Mouse (Mus musculus): ENCODE measurements around the gene Eif4ebp2. TPM values are rescaled to one million over a fixed set of nuclear protein-coding genes. Genes with fewer than 3 reads are reported as not detected.

The Eif4ebp2 gene
- polyA plus RNA-seq, 1 experiment from 2014 or later: 52.0 TPM

- Histone ChIP-seq H3K4me2 (replicated peaks) (peak overlapping the region; percentile 75), H3K9me3 (no peaks in the 10 kb centered on the region), H3K4me3 (peak overlapping the region; percentile 98), H3K27ac (peak overlapping the region; percentile 62), H3K4me1 (peaks cover 41% of the 10 kb centered on the region), H3K9ac (peak overlapping the region; percentile 92), H3K27me3 (replicated peaks) (no peaks in the 10 kb centered on the region), H3K36me3 (peaks cover 5% of the 10 kb centered on the region)
- under 1% methylated on average over 61 of the region's 62 CpGs for WGBS
- ATAC-seq (ENCODE audit: low FRiP score, low read depth): peak; percentile 78
These were observed 387 bp downstream of the Eif4ebp2 start for GRCm38 (mm10) chr10:61451931-61452617.

- no peaks in the 10 kb centered on the region for H3K9me3 ChIP-seq
- no peak overlapping the region for H3K27ac ChIP-seq
- peak overlapping the region; percentile 98 for H3K4me3 ChIP-seq
- H3K9ac ChIP-seq: peak overlapping the region; percentile 92
- no peaks in the 10 kb centered on the region for H3K27me3 ChIP-seq (replicated peaks)
- peak overlapping the region; percentile 75 for H3K4me2 ChIP-seq (replicated peaks)
- ATAC-seq (ENCODE audit: low FRiP score, low read depth): no peak
- H3K36me3 ChIP-seq: peaks cover 5% of the 10 kb centered on the region
- H3K4me1 ChIP-seq: peaks cover 45% of the 10 kb centered on the region
- WGBS: 8% methylated on average over 8 of the region's 8 CpGs
These were observed 964 bp downstream of the Eif4ebp2 start for GRCm38 (mm10) chr10:61451463-61451930.

GRCm38 (mm10) chr10:61448834-61449233 is 3.6 kb downstream of the Eif4ebp2 start:
- Histone ChIP-seq H3K9ac (no peak overlapping the region), H3K27me3 (replicated peaks) (no peaks in the 10 kb centered on the region), H3K4me1 (peaks cover 65% of the 10 kb centered on the region), H3K4me3 (no peak overlapping the region), H3K27ac (no peak overlapping the region), H3K4me2 (replicated peaks) (no peak overlapping the region), H3K9me3 (no peaks in the 10 kb centered on the region), H3K36me3 (peaks cover 5% of the 10 kb centered on the region)
- ATAC-seq (ENCODE audit: low FRiP score, low read depth): no peak
- WGBS: 89% methylated on average over 3 of the region's 3 CpGs

- no peak overlapping the region for H3K4me2 ChIP-seq (replicated peaks)
- H3K4me1 ChIP-seq: peaks cover 68% of the 10 kb centered on the region
- H3K4me3 ChIP-seq: no peak overlapping the region
- no peaks in the 10 kb centered on the region for H3K9me3 ChIP-seq
- ATAC-seq (ENCODE audit: low FRiP score, low read depth): no peak
- H3K36me3 ChIP-seq: peaks cover 5% of the 10 kb centered on the region
- WGBS: 88% methylated on average over 10 of the region's 10 CpGs
- no peak overlapping the region for H3K9ac ChIP-seq
- H3K27ac ChIP-seq: no peak overlapping the region
- no peaks in the 10 kb centered on the region for H3K27me3 ChIP-seq (replicated peaks)
These were observed 4.7 kb downstream of the Eif4ebp2 start for GRCm38 (mm10) chr10:61447581-61448353.

GRCm38 (mm10) chr10:61445016-61445415 is 7.4 kb downstream of the Eif4ebp2 start:
- Histone ChIP-seq H3K27ac (no peak overlapping the region), H3K36me3 (peaks cover 12% of the 10 kb centered on the region), H3K4me3 (no peak overlapping the region), H3K4me2 (replicated peaks) (no peak overlapping the region), H3K27me3 (replicated peaks) (no peaks in the 10 kb centered on the region), H3K9ac (no peak overlapping the region), H3K4me1 (peaks cover 54% of the 10 kb centered on the region), H3K9me3 (no peaks in the 10 kb centered on the region)
- 79% methylated on average over 3 of the region's 3 CpGs for WGBS
- no peak for ATAC-seq (ENCODE audit: low FRiP score, low read depth)

- ATAC-seq (ENCODE audit: low FRiP score, low read depth): no peak
- Histone ChIP-seq H3K27ac (no peak overlapping the region), H3K36me3 (peaks cover 10% of the 10 kb centered on the region), H3K9ac (no peak overlapping the region), H3K27me3 (replicated peaks) (no peaks in the 10 kb centered on the region), H3K4me2 (replicated peaks) (no peak overlapping the region), H3K9me3 (no peaks in the 10 kb centered on the region), H3K4me1 (peaks cover 45% of the 10 kb centered on the region), H3K4me3 (no peak overlapping the region)
- WGBS: 79% methylated on average over 1 of the region's 1 CpGs
These were observed 8.6 kb downstream of the Eif4ebp2 start for GRCm38 (mm10) chr10:61443876-61444275.

- ATAC-seq (ENCODE audit: low FRiP score, low read depth): no peak
- peaks cover 7% of the 10 kb centered on the region; the same call in 1 of the 2 replicates for H3K36me3 ChIP-seq
- H3K4me1 ChIP-seq: peaks cover 41% of the 10 kb centered on the region
- no peak overlapping the region for H3K4me2 ChIP-seq (replicated peaks)
- no peaks in the 10 kb centered on the region for H3K27me3 ChIP-seq (replicated peaks)
- no peak overlapping the region for H3K4me3 ChIP-seq
- H3K9me3 ChIP-seq: no peaks in the 10 kb centered on the region
- no peak overlapping the region for H3K27ac ChIP-seq
- no peak overlapping the region for H3K9ac ChIP-seq
- 74% methylated on average over 6 of the region's 6 CpGs for WGBS
These were observed 9.0 kb downstream of the Eif4ebp2 start for GRCm38 (mm10) chr10:61443456-61443855.

GRCm38 (mm10) chr10:61440202-61440800 is 12.2 kb downstream of the Eif4ebp2 start:
- WGBS: 93% methylated on average over 7 of the region's 7 CpGs
- H3K4me2 ChIP-seq (replicated peaks): no peak overlapping the region
- peaks cover 17% of the 10 kb centered on the region for H3K4me1 ChIP-seq
- no peak for ATAC-seq (ENCODE audit: low FRiP score, low read depth)
- no peak overlapping the region for H3K27ac ChIP-seq
- H3K4me3 ChIP-seq: no peak overlapping the region
- no peaks in the 10 kb centered on the region for H3K27me3 ChIP-seq (replicated peaks)
- H3K36me3 ChIP-seq: peaks cover 7% of the 10 kb centered on the region; the same call in 1 of the 2 replicates
- no peaks in the 10 kb centered on the region for H3K9me3 ChIP-seq
- no peak overlapping the region for H3K9ac ChIP-seq

- Histone ChIP-seq H3K4me2 (replicated peaks) (no peak overlapping the region), H3K27ac (no peak overlapping the region), H3K4me1 (peaks cover 8% of the 10 kb centered on the region; the same call in 1 of the 2 replicates), H3K9ac (no peak overlapping the region), H3K9me3 (no peaks in the 10 kb centered on the region), H3K27me3 (replicated peaks) (no peaks in the 10 kb centered on the region), H3K36me3 (peaks cover 56% of the 10 kb centered on the region), H3K4me3 (no peak overlapping the region)
- no peak for ATAC-seq (ENCODE audit: low FRiP score, low read depth)
- WGBS: 96% methylated on average over 9 of the region's 9 CpGs
These were observed 21.1 kb downstream of the Eif4ebp2 start for GRCm38 (mm10) chr10:61431375-61431774.

GRCm38 (mm10) chr10:61429043-61429442 is 23.4 kb downstream of the Eif4ebp2 start:
- Histone ChIP-seq H3K27me3 (replicated peaks) (no peaks in the 10 kb centered on the region), H3K4me3 (no peak overlapping the region), H3K4me2 (replicated peaks) (no peak overlapping the region), H3K9ac (no peak overlapping the region), H3K36me3 (peaks cover 48% of the 10 kb centered on the region), H3K9me3 (no peaks in the 10 kb centered on the region), H3K4me1 (peaks cover 14% of the 10 kb centered on the region; the same call in 1 of the 2 replicates), H3K27ac (no peak overlapping the region)
- WGBS: 91% methylated on average over 5 of the region's 5 CpGs
- no peak for ATAC-seq (ENCODE audit: low FRiP score, low read depth)

GRCm38 (mm10) chr10:61428416-61428815 is 24.0 kb downstream of the Eif4ebp2 start:
- ATAC-seq (ENCODE audit: low FRiP score, low read depth): peak; percentile 56; the same call in 1 of the 2 replicates
- 43% methylated on average over 4 of the region's 4 CpGs for WGBS

GRCm38 (mm10) chr10:61427951-61428350 is 24.5 kb downstream of the Eif4ebp2 start:
- Histone ChIP-seq H3K27ac (no peak overlapping the region), H3K4me1 (peaks cover 15% of the 10 kb centered on the region; the same call in 1 of the 2 replicates), H3K9me3 (no peaks in the 10 kb centered on the region), H3K4me3 (no peak overlapping the region), H3K9ac (no peak overlapping the region), H3K36me3 (peaks cover 37% of the 10 kb centered on the region), H3K4me2 (replicated peaks) (no peak overlapping the region), H3K27me3 (replicated peaks) (no peaks in the 10 kb centered on the region)
- WGBS: 93% methylated on average over 6 of the region's 6 CpGs
- no peak for ATAC-seq (ENCODE audit: low FRiP score, low read depth)

More at GRCm38 (mm10) chr10:61428416-61428815, 24.0 kb downstream of the Eif4ebp2 start:
- Histone ChIP-seq H3K27me3 (replicated peaks) (no peaks in the 10 kb centered on the region), H3K4me2 (replicated peaks) (no peak overlapping the region), H3K9ac (no peak overlapping the region), H3K36me3 (peaks cover 41% of the 10 kb centered on the region), H3K4me1 (peaks cover 15% of the 10 kb centered on the region; the same call in 1 of the 2 replicates), H3K4me3 (no peak overlapping the region), H3K9me3 (no peaks in the 10 kb centered on the region), H3K27ac (no peak overlapping the region)

All from neural tube, embryonic 12.5 days (tissue).